Mouse (Mus musculus): Measurements from ENCODE around the gene Card6.

Card6 gene

GRCm38 (mm10) chr15:5081235-5081634 is 27.1 kb downstream of the Card6 start:
- no peak for DNase-seq

- DNase-seq = peak; percentile 7
These were observed 39.4 kb downstream of the Card6 start for GRCm38 (mm10) chr15:5068801-5069518.

- DNase-seq = no peak
These were observed 44.7 kb downstream of the Card6 start, which contains the start of gene C7 for GRCm38 (mm10) chr15:5063635-5064034. TSS of gene C7 (minus strand) at chr15:5063740.
